Mouse (Mus musculus) adrenal gland, adult (tissue): ENCODE results near the gene Gm49322.
"Not testable (repeated sequence)": the region's sequence is repeated elsewhere in the genome, so short reads cannot be mapped to it uniquely, and the experiment has no call there.

ENCODE experiments used
- DNase-seq, 2 experiments: peaks; one replicate each; pipeline ENCODE4 v3.0.0; 2022 to 2023; ENCODE audit warnings: low spot score in 1 of 2; ENCODE audit not compliant: inconsistent age in 2 of 2

Gm49322 gene

DNA sequence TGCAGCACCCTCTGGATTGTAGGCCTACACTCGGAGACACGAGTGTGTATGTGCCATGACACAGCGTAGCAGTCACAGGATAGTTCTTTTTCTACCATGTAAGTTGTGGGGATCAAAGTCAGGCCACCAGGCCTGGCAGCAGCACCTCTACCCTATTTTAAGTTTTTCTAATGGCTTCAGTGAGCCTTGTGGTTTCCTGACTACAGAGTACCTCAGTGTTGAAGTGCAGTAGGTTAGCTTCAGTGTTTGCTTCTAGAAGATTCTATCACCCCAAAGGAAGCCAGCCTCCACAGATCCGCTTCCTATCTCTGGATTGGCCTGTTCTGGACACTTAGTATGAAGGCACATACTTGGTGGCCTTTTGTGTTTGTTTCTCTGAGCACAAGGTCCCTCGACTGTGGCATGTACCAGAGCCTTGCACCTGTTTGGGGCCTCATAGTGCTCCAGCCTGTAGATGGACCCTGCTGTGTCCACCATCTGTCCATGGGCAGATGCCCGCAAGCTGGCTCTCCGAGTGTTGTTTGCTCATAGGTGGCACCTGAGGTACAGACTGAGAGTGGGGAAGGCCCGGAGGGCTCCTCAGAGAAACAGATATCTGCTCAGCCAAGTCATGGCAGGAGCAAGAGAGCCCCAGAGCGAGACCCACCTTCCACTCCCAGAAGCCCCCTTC lies 4.4 kb downstream of the Gm49322 start:
- DNase-seq = no peak

- DNase-seq = peak; percentile 52 to 81
These were observed 5.2 kb downstream of the Gm49322 start for GRCm38 (mm10) chr10:80611024-80611423.

- DNase-seq = no peak
These were observed 6.1 kb downstream of the Gm49322 start for GRCm38 (mm10) chr10:80611905-80612304.

GRCm38 (mm10) chr10:80613821-80614220 lies 8.0 kb downstream of the Gm49322 start:
- DNase-seq = no peak

GRCm38 (mm10) chr10:80614351-80614750 lies 8.5 kb downstream of the Gm49322 start:
- DNase-seq = no peak

- peak; percentile 62 to 75 for DNase-seq
These were observed 12.4 kb downstream of the Gm49322 start for GRCm38 (mm10) chr10:80618181-80618580.

DNA sequence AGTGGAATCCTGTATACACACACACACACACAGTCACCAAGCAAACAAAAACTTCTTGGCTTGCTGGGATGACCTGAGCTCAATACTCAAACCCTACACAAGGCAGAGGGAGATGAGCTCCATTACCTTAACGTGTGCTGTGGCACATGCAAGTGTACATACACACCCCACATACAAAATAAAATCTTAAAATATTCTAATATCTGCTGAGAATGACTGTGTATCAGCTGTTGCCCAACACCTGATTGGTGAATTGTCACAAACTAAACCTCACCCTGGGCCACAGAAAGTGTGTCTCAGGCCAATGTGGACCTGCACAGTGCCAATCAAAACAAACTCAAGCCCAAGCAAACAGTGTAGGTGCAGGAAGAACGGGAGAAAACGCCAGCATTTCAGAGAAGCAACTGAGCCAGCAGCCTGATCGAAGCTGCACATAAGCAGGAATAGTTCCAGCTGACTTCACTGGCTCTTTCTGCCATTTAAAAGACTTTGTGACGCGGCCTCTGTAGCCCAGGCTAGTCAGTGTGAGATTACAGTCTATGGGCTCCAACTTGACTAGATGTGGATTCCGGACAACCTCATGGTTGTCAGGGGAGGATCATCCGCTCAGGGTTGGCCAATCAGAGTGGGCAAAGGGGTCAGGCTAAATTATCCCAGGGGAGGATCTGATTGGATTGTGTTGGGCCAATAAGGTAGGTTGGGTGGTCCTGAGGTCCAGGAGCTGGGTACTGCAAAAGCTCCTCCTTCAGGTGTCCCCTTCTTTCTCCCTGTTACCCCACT lies 13.8 kb downstream of the Gm49322 start:
- no peak for DNase-seq

GRCm38 (mm10) chr10:80620365-80620764 lies 14.5 kb downstream of the Gm49322 start:
- no peak for DNase-seq

DNA sequence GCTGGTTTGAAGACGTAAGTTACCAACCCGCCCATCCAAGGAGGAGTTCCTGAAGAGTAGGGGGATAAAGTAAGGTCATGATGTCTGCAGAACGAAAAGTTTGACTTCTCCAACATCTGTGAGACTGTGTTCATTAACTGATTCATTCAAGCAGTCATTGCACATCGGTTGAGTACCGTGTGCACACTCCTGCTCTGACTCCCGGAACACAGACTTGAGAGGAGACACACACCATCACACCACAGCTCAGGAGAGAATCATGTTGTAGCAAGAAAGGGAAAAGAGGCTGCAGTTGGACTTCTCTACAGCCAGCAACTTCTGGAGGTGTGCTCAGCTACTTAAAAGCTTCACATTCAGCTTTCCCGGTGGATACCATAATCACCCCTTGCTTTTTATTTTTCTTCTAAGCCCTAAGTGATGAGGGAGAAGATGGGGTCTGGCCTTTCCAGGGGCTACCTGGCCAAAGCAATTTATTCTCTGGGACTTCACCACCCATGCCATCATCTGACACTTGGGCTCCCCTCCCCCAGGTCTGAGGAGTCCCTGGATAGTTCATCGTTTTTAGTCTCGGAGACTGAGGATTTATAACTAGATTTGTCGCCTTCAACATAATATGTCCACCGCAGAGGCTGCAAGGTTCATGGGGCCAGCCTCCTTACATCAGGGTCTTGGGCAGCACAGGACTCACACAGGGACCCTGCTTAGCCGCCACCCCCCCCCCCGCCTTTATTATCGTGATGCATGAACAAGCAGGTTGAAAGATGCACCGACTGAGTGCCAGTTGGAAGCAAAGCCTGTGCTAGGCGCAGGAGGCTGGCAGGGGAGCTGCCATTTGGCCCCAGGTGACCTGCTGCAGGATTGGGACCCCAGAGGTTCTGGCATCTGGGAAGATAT lies 15.2 kb downstream of the Gm49322 start:
- DNase-seq = peak; percentile 50 to 51

DNA sequence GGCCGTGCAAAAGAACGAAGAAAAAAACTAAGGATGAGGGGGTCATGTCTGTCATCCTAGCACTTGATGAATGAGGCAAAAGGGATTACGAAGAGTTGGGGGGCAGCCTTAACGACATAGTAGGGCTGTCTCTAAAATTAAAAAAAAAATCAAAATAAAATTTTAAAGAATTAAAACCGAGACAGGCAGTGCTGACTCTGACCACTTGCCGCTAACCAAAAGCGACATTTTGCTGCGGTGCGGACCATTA lies 15.8 kb downstream of the Gm49322 start:
- DNase-seq = no peak

- peak; percentile 99 to 100 for DNase-seq
These were observed 16.3 kb downstream of the Gm49322 start for GRCm38 (mm10) chr10:80621940-80622660.

DNA sequence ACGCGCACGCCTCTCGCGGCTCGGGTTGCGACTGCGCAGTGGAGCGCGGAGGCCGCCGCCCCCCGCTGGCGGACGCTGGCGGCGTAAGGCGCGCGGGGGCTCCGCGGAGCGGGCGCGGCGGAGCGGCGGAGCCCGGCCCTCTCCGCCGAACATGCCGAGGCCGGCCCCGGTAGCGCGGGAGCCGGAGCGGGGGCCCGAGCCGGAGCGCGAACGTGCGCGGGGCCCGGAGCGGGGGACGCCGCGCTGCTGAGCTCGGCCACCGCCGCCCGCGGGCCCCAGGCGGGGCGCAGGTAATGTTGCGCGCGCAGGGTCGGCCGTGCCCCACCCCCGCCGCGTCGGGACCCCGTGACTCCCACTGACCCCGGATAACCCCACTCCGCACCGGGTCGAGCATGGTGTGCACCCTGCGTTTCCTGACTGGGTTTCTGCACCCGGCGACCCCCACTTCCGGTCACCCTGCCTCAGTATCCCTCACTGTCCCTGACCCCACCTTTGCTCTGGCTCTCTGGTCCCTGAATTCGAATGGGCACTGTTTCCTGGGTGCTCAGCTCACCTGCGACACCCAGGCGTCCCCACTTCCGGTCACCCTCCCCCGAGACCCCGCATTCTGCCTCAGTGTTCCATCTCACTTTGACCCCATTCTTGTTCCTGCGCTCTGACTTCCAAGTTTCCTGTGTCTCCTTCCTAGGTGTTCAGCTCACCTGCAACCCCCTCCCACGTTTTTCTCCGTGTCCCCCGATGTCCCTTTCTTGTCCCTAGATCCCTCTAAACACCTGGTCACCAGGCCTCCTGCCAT lies 17.0 kb downstream of the Gm49322 start, which contains the start of gene Csnk1g2:
Gene Csnk1g2 (plus strand): TSS at position 178 of the 796 bp plus-strand sequence.
- peak; percentile 79 to 88 for DNase-seq

GRCm38 (mm10) chr10:80623457-80624191 lies 17.8 kb downstream of the Gm49322 start:
- peak; percentile 70 to 85 for DNase-seq

DNA sequence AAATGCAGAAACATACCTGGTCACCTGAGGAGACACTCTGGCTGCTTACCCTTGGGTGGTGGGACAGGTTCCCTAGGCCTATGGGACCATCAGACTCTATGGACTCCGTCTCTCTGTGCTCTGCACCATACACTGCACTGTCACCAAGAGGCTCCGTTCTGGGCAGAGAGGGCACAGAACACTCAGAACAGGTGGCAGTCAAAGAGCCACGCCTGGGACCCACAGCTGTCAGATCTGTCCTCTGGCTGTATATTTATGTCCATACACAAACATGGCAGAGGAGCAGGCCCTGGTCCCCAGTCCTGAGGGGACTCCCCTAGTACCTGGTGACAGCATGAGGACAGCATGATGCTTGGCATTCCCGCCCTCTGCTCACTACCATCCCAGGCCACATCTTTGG lies 19.9 kb downstream of the Gm49322 start:
- no peak for DNase-seq

GRCm38 (mm10) chr10:80627685-80628084 lies 21.9 kb downstream of the Gm49322 start:
- DNase-seq = no peak

DNA sequence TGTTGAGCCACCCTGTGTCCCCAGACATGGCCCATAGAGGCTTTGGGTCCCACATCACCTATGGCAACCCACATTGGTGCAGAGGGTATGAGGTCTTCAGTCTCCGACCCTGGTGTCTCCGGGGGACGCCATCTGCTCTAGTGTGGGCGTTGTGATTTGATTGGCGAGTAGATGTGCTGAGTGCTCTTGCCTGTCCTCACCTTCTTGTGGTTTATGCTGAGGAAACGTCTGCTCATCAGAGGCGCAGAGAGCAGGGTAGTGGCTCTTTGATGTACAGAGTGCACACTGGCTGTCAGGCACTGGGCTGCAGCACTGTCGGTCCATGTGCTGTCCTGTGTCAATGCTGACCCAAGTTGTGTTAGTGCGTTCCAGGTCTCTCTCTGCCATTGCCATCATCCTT lies 23.1 kb downstream of the Gm49322 start:
- DNase-seq = no peak

- DNase-seq = no peak
These were observed 29.5 kb downstream of the Gm49322 start for GRCm38 (mm10) chr10:80635345-80635744.

GRCm38 (mm10) chr10:80646936-80647335 lies 41.1 kb downstream of the Gm49322 start:
- no peak for DNase-seq

- not testable (repeated sequence) for DNase-seq
These were observed 44.1 kb downstream of the Gm49322 start for GRCm38 (mm10) chr10:80649910-80650309.
